32 mouse cellular contexts compared by ENCODE assay signal in the genomic region with DNA sequence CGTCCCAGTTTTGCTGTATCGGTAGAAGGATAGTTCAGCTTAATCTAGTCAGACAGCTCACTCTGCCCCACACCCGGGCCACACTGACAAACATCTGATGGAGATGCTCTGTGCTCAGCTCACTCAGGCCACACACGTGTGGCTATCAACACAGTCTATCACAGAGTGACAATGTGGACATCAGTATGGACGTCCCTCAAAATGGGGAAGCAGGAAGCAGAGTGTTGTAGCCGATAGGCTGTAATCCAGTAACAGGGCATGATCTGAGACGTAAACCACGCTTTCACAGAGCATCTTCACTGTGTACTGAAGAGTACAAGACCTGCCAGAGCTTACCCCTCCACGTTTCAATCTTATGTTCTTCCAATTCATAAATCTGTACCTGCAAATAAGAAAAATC.
"Had no signal": no experiment of that assay in that cellular context is flagged by ENCODE, and none has a peak within 500 bp of the region (broad histone marks: within the 10 kb centered on the region; RNA-seq: fewer than 3 reads in every experiment).

No protein-coding gene starts in this region.

- H3K9ac ChIP-seq: limb, embryonic 12.5 days; limb, embryonic 13.5 days; limb, embryonic 15.5 days; liver, embryonic 12.5 days; liver, embryonic 13.5 days; liver, embryonic 14.5 days; liver, embryonic 15.5 days; liver, postnatal 0 days; lung, embryonic 14.5 days; lung, embryonic 15.5 days; midbrain, embryonic 12.5 days; midbrain, embryonic 13.5 days; midbrain, embryonic 15.5 days; neural tube, embryonic 12.5 days had no signal

- H3K36me3 ChIP-seq: liver, embryonic 12.5 days; liver, embryonic 13.5 days; liver, embryonic 15.5 days had no signal

- ATAC-seq: liver, embryonic 12.5 days; liver, postnatal 0 days; lung, postnatal 0 days; midbrain, embryonic 13.5 days; midbrain, embryonic 15.5 days; midbrain, embryonic 16.5 days had no signal

- H3K27me3 ChIP-seq: limb, embryonic 12.5 days; limb, embryonic 13.5 days; limb, embryonic 15.5 days; liver, embryonic 12.5 days; liver, embryonic 13.5 days; liver, embryonic 15.5 days; lung, embryonic 15.5 days; megakaryocyte, embryonic 14.5 days; midbrain, embryonic 12.5 days; midbrain, embryonic 13.5 days; midbrain, embryonic 15.5 days; neural tube, embryonic 12.5 days had no signal

- H3K4me3 ChIP-seq: limb, embryonic 10.5 days; limb, embryonic 12.5 days; limb, embryonic 13.5 days; limb, embryonic 15.5 days; liver, embryonic 12.5 days; liver, embryonic 13.5 days; liver, embryonic 15.5 days; lung, embryonic 15.5 days; megakaryocyte, embryonic 14.5 days; midbrain, embryonic 10.5 days; midbrain, embryonic 12.5 days; midbrain, embryonic 13.5 days; midbrain, embryonic 15.5 days; myocyte; neural tube, embryonic 12.5 days had no signal

- DNase-seq: left cerebral cortex, postnatal 4 days; liver; liver, embryonic 13.5 days; liver, postnatal 0 days; lung, adult 18-20 months; lung, adult 2 months; lung, embryonic 14.5 days; lung, postnatal 10 days; lung, postnatal 14 days; lung, postnatal 36 days; lung, postnatal 4 days; midbrain, embryonic 14.5 days had no signal

- H3K9me3 ChIP-seq: limb, embryonic 10.5 days; limb, embryonic 12.5 days; limb, embryonic 13.5 days; limb, embryonic 15.5 days; liver, embryonic 12.5 days; liver, embryonic 13.5 days; liver, embryonic 15.5 days; lung, embryonic 15.5 days; megakaryocyte, embryonic 14.5 days; midbrain, embryonic 10.5 days; midbrain, embryonic 12.5 days; midbrain, embryonic 13.5 days; midbrain, embryonic 15.5 days; neural tube, embryonic 12.5 days had no signal

- H3K4me2 ChIP-seq: limb, embryonic 12.5 days; limb, embryonic 13.5 days; limb, embryonic 15.5 days; liver, embryonic 11.5 days; liver, embryonic 12.5 days; liver, embryonic 13.5 days; liver, embryonic 15.5 days; lung, embryonic 14.5 days; lung, embryonic 15.5 days; midbrain, embryonic 11.5 days; midbrain, embryonic 12.5 days; midbrain, embryonic 13.5 days; midbrain, embryonic 15.5 days; neural tube, embryonic 12.5 days had no signal

- H3K4me1 ChIP-seq: limb, embryonic 15.5 days; lung, embryonic 15.5 days; midbrain, embryonic 12.5 days; midbrain, embryonic 15.5 days; neural tube, embryonic 12.5 days had no signal

- H3K27ac ChIP-seq: limb, embryonic 10.5 days; limb, embryonic 12.5 days; limb, embryonic 13.5 days; limb, embryonic 15.5 days; liver, embryonic 12.5 days; liver, embryonic 13.5 days; liver, embryonic 14.5 days; liver, embryonic 15.5 days; lung, embryonic 15.5 days; macrophage; midbrain, embryonic 10.5 days; midbrain, embryonic 12.5 days; midbrain, embryonic 13.5 days; midbrain, embryonic 15.5 days; neural tube, embryonic 12.5 days had no signal
